Comparison of ENCODE assay signal across 18 mouse cellular contexts in the genomic region with DNA sequence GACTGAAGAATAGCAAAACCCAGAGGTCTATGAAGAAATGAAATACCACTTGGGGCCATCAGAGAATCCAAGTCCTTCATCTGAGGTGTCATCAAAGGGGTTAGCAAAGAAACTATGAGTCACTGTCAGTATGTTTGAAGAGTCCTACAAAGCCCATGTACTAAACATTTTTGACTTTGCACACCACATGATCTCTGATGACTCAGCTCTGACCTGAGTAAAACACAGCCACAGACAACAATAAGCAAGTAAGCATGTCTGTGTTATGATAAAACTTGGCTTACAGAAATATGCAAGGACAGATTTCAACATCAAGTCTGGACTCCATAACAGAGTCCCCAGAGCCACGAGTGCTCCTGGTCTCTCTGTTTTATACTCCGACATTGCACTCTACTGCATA. TPM values are rescaled to one million over a fixed set of nuclear protein-coding genes. Genes with fewer than 3 reads are reported as not detected.
DNase-seq lines count a peak whose midpoint lies in the region; ATAC-seq and TF ChIP-seq lines count a peak whose summit lies in the region.
"Had no signal": no experiment of that assay in that cellular context is flagged by ENCODE, and none has a peak within 500 bp of the region (broad histone marks: within the 10 kb centered on the region; RNA-seq: fewer than 3 reads in every experiment).

No protein-coding gene starts in this region.

- no peaks in the 10 kb centered on the region for H3K79me2 ChIP-seq in MEL (ENCODE audit: control insufficient read depth, insufficient read depth, low read length, poor library complexity)

- peak; percentile 35 for DNase-seq in kidney, adult 2 months
- DNase-seq in MEL (ENCODE audit: low read depth, low spot score), result peak; percentile 26
- peak; percentile 18 for DNase-seq in fibroblast of lung, adult 2 months (ENCODE audit: low read depth)
- no peak for DNase-seq in spleen, postnatal 10 days (ENCODE audit: low spot score in 2 of 2)
- DNase-seq in right cerebral cortex, postnatal 4 days, result no peak
- DNase-seq: cerebellum, postnatal 14 days; forebrain, postnatal 0 days; gastrocnemius, adult 2 months; heart, adult 2 months; kidney, adult 8-10 months; lung, embryonic 14.5 days; thymus, postnatal 14 days had no signal

- TF ChIP-seq POLR2A in kidney, adult 2 months (IDR thresholded peaks at IDR 0.05; ENCODE audit: low read depth, low read length), result no peak
- TF ChIP-seq POLR2A in MEL (IDR thresholded peaks at IDR 0.05; ENCODE audit: control insufficient read depth in 1 of 2, insufficient read depth in 1 of 2, low read depth in 1 of 2, low read length in 2 of 2, poor library complexity in 1 of 2), result no peak

- H3K27ac ChIP-seq in kidney, adult 2 months (ENCODE audit: insufficient read depth, low read depth, low read length), result no peak overlapping the region
- no peak overlapping the region for H3K27ac ChIP-seq in kidney, embryonic 14.5 days (ENCODE audit: low read depth, low read length)
- H3K27ac ChIP-seq in MEL (ENCODE audit: control insufficient read depth, low read depth, low read length), result no peak overlapping the region
- H3K27ac ChIP-seq in stomach, embryonic 16.5 days (ENCODE audit: low read length), result peak overlapping the region; percentile 52; the same call in 1 of the 2 replicates
- H3K27ac ChIP-seq: gastrocnemius, adult 2 months; heart, adult 2 months; left cerebral cortex, adult 2 months; neural tube, embryonic 13.5 days had no signal

- WGBS in kidney, adult 2 months, result 78% methylated on average over 2 of the region's 2 CpGs
- 95% methylated on average over 2 of the region's 2 CpGs for WGBS in kidney, embryonic 14.5 days
- 81% methylated on average over 2 of the region's 2 CpGs for WGBS in stomach, embryonic 16.5 days

- H3K4me2 ChIP-seq in kidney, embryonic 14.5 days (replicated peaks; ENCODE audit: low read depth, low read length), result no peak overlapping the region
- H3K4me2 ChIP-seq in stomach, embryonic 16.5 days (ENCODE audit: low read depth, low read length), result no peak overlapping the region
- H3K4me2 ChIP-seq: lung, embryonic 14.5 days; neural tube, embryonic 13.5 days had no signal

- no peak overlapping the region for H3K9ac ChIP-seq in kidney, embryonic 14.5 days (ENCODE audit: low read depth, low read length)
- H3K9ac ChIP-seq in MEL (ENCODE audit: control insufficient read depth, low read depth, low read length, poor library complexity, severe bottlenecking), result no peak overlapping the region
- no peak overlapping the region for H3K9ac ChIP-seq in stomach, embryonic 16.5 days (ENCODE audit: low read length)
- H3K9ac ChIP-seq: forebrain, postnatal 0 days; lung, embryonic 14.5 days; neural tube, embryonic 13.5 days had no signal

- no peak for TF ChIP-seq RAD21 in MEL (IDR thresholded peaks at IDR 0.05; ENCODE audit: low read depth, low read length)

- ATAC-seq in kidney, embryonic 14.5 days (ENCODE audit: low FRiP score, low TSS enrichment), result no peak
- no peak for ATAC-seq in stomach, embryonic 16.5 days (ENCODE audit: insufficient read depth, low FRiP score)
- ATAC-seq: forebrain, postnatal 0 days had no signal

- H3K4me1 ChIP-seq in kidney, adult 2 months (ENCODE audit: control insufficient read depth, insufficient read depth, low read length), result peaks cover 3% of the 10 kb centered on the region; the same call in 1 of the 2 replicates
- H3K4me1 ChIP-seq in kidney, embryonic 14.5 days (ENCODE audit: control insufficient read depth, insufficient read depth, low read length), result no peaks in the 10 kb centered on the region
- H3K4me1 ChIP-seq in MEL (ENCODE audit: control insufficient read depth in 1 of 2, insufficient read depth in 2 of 2, low read length in 2 of 2), result no peaks in the 10 kb centered on the region
- no peaks in the 10 kb centered on the region; the same call in 1 of the 2 replicates for H3K4me1 ChIP-seq in stomach, embryonic 16.5 days (ENCODE audit: control insufficient read depth, insufficient read depth, low read length)
- H3K4me1 ChIP-seq: neural tube, embryonic 13.5 days had no signal

- no peak overlapping the region for H3K4me3 ChIP-seq in kidney, adult 2 months (ENCODE audit: insufficient read depth, low read depth, low read length)
- H3K4me3 ChIP-seq in kidney, embryonic 14.5 days (ENCODE audit: low read length), result no peak overlapping the region
- no peak overlapping the region for H3K4me3 ChIP-seq in MEL (ENCODE audit: control insufficient read depth in 1 of 2, insufficient read depth in 1 of 2, low read depth in 2 of 2, low read length in 2 of 2)
- H3K4me3 ChIP-seq in stomach, embryonic 16.5 days (replicated peaks; ENCODE audit: low read length), result no peak overlapping the region
- H3K4me3 ChIP-seq: gastrocnemius, adult 2 months; heart, adult 2 months; left cerebral cortex, adult 2 months; megakaryocyte, embryonic 14.5 days; neural tube, embryonic 13.5 days had no signal

- no peak for TF ChIP-seq CTCF in kidney, adult 2 months (conservative IDR thresholded peaks at IDR 0.05; ENCODE audit: insufficient read depth, insufficient read length, low read depth, low read length)
- no peak for TF ChIP-seq CTCF in MEL (IDR thresholded peaks at IDR 0.05 in 2 of 3, conservative IDR thresholded peaks at IDR 0.05 in 1 of 3; ENCODE audit: control insufficient read depth in 1 of 3, insufficient read depth in 1 of 3, low read depth in 2 of 3, low read length in 3 of 3, poor library complexity in 1 of 3, severe bottlenecking in 1 of 3)

- no peaks in the 10 kb centered on the region for H3K9me3 ChIP-seq in kidney, embryonic 14.5 days (ENCODE audit: control insufficient read depth, low read length)
- H3K9me3 ChIP-seq in MEL (replicated peaks; ENCODE audit: insufficient read depth, low read length), result no peaks in the 10 kb centered on the region
- no peaks in the 10 kb centered on the region for H3K9me3 ChIP-seq in stomach, embryonic 16.5 days (replicated peaks; ENCODE audit: control insufficient read depth, low read length)
- H3K9me3 ChIP-seq: G1E; megakaryocyte, embryonic 14.5 days; neural tube, embryonic 13.5 days had no signal

- peaks cover 14% of the 10 kb centered on the region for H3K36me3 ChIP-seq in kidney, adult 2 months (ENCODE audit: control insufficient read depth, insufficient read depth, low read length)
- H3K36me3 ChIP-seq in kidney, embryonic 14.5 days (ENCODE audit: control insufficient read depth, insufficient read depth, low read length), result peaks cover 73% of the 10 kb centered on the region
- H3K36me3 ChIP-seq in MEL (ENCODE audit: control insufficient read depth in 1 of 2, insufficient read depth in 2 of 2, low read length in 2 of 2), result no peaks in the 10 kb centered on the region; a peak in 1 of 4 replicates
- H3K36me3 ChIP-seq in stomach, embryonic 16.5 days (ENCODE audit: control insufficient read depth, insufficient read depth, low read length), result peaks cover 11% of the 10 kb centered on the region; the same call in 1 of the 2 replicates

- TF ChIP-seq EP300 in MEL (IDR thresholded peaks at IDR 0.05; ENCODE audit: low read depth in 1 of 2, low read length in 2 of 2), result no peak

- H3K27me3 ChIP-seq in kidney, adult 2 months (replicated peaks; ENCODE audit: control insufficient read depth, insufficient read depth, low read length), result no peaks in the 10 kb centered on the region
- H3K27me3 ChIP-seq in kidney, embryonic 14.5 days (ENCODE audit: control insufficient read depth, insufficient read depth, low read length), result no peaks in the 10 kb centered on the region
- no peaks in the 10 kb centered on the region for H3K27me3 ChIP-seq in MEL (ENCODE audit: control insufficient read depth in 1 of 2, insufficient read depth in 2 of 2, low read length in 2 of 2)
- H3K27me3 ChIP-seq in stomach, embryonic 16.5 days (ENCODE audit: control insufficient read depth, insufficient read depth, low read length), result no peaks in the 10 kb centered on the region
- H3K27me3 ChIP-seq: megakaryocyte, embryonic 14.5 days; neural tube, embryonic 13.5 days had no signal

TF ChIP-seq in MEL, 35 proteins besides CTCF, POLR2A, EP300 and RAD21:
- no peak for TF ChIP-seq MEF2A (IDR thresholded peaks at IDR 0.05; ENCODE audit: extremely low read depth, insufficient replicate concordance, low read depth, low read length, poor library complexity, severe bottlenecking)
- no peak for TF ChIP-seq SMC3 (IDR thresholded peaks at IDR 0.05; ENCODE audit: low read depth, low read length)
- no peak for TF ChIP-seq ELF1 (IDR thresholded peaks at IDR 0.05; ENCODE audit: low read depth, low read length)
- TF ChIP-seq MAZ (IDR thresholded peaks at IDR 0.05; ENCODE audit: low read depth, low read length), result no peak
- no peak for TF ChIP-seq KAT2A (conservative IDR thresholded peaks at IDR 0.05; ENCODE audit: low read depth, low read length)
- no peak for TF ChIP-seq JUND (IDR thresholded peaks at IDR 0.05; ENCODE audit: low read depth, low read length)
TF ChIP-seq in MEL: peak in this region for 0.

RNA-seq across cellular contexts. Expression of a gene that starts 15.1 kb away (rescaled TPM):
- polyA plus RNA-seq in kidney, adult 2 months (2012; rRNA removed), result 13.8 and 14.1 TPM in 2 replicates
- polyA plus RNA-seq in kidney, embryonic 14.5 days (2014; fragmentation: Nextera tagmentation; extraction: Ambion mirVana), result 14.8 and 31.8 TPM in 2 replicates
- total RNA-seq in MEL (2012; rRNA removed), result 3.5 and 3.9 TPM in 2 replicates
- 1 to 10 TPM in 1 of 2 experiments, not detected in 1; 4.8 TPM for polyA plus RNA-seq in MEL (2012; ENCODE audit: insufficient read depth in 1 of 2, insufficient read length in 2 of 2, low read depth in 1 of 2, low replicate concordance in 2 of 2, missing spikeins in 1 of 2)
- polyA plus RNA-seq in stomach, embryonic 16.5 days (2015; fragmentation: Nextera tagmentation; extraction: Ambion mirVana), result 34.3 and 36.6 TPM in 2 replicates

RNA-seq across cellular contexts. Expression of a gene that starts 29.7 kb away (rescaled TPM):
- polyA plus RNA-seq in kidney, adult 2 months (2012; rRNA removed), result 15.5 and 17.0 TPM in 2 replicates
- 3.3 and 4.7 TPM in 2 replicates for polyA plus RNA-seq in kidney, embryonic 14.5 days (2014; fragmentation: Nextera tagmentation; extraction: Ambion mirVana)
- not detected in 2 replicates for total RNA-seq in MEL (2012; rRNA removed)
- polyA plus RNA-seq in MEL (2012; ENCODE audit: insufficient read depth in 1 of 2, insufficient read length in 2 of 2, low read depth in 1 of 2, low replicate concordance in 2 of 2, missing spikeins in 1 of 2), result not detected
- 4.5 and 5.2 TPM in 2 replicates for polyA plus RNA-seq in stomach, embryonic 16.5 days (2015; fragmentation: Nextera tagmentation; extraction: Ambion mirVana)
- polyA plus RNA-seq: G1E had no signal

Comparison
In these comparisons a context has a peak if more than half of its experiments do, and no peak if none do; other contexts are left out.
1. DNase-seq: peak in kidney, adult 2 months (single experiment), MEL (single experiment) and fibroblast of lung, adult 2 months (single experiment); none in spleen, postnatal 10 days (0 of 2) and right cerebral cortex, postnatal 4 days (single experiment).